Mouse (Mus musculus): ENCODE results near the gene Ifitm2.

GRCm38 (mm10) chr7:140921225-140921975 is 34.4 kb downstream of the Ifitm2 start:
- TF ChIP-seq POLR2A (IDR thresholded peaks at IDR 0.05; ENCODE audit: insufficient read length, low read depth): no peak
- no peak for TF ChIP-seq MYOG (IDR thresholded peaks at IDR 0.05; ENCODE audit: control insufficient read depth in 1 of 3, insufficient read depth in 1 of 3, insufficient read length in 2 of 3, low read depth in 2 of 3)
- no peak for TF ChIP-seq TCF3 (IDR thresholded peaks at IDR 0.05; ENCODE audit: insufficient read length, low read depth)
- no peak for TF ChIP-seq USF1 (IDR thresholded peaks at IDR 0.05; ENCODE audit: low read depth)
- no peak for TF ChIP-seq REST (IDR thresholded peaks at IDR 0.05; ENCODE audit: insufficient read depth, insufficient read length)
- no peak for TF ChIP-seq MYOD1 (IDR thresholded peaks at IDR 0.05; ENCODE audit: control insufficient read depth in 1 of 3, insufficient read length in 2 of 3, low read depth in 2 of 3)
- TF ChIP-seq CEBPB (IDR thresholded peaks at IDR 0.05; ENCODE audit: insufficient read depth, poor library complexity, severe bottlenecking): no peak
- TF ChIP-seq MAX (IDR thresholded peaks at IDR 0.05; ENCODE audit: low read depth): no peak
- TF ChIP-seq E2F4 (IDR thresholded peaks at IDR 0.05; ENCODE audit: insufficient read depth): no peak
